Mouse (Mus musculus): Measurements from ENCODE around the gene 1300017J02Rik.

The 1300017J02Rik gene

GRCm38 (mm10) chr9:103271104-103271503 is 33.8 kb downstream of the 1300017J02Rik start:
- no peak for DNase-seq (ENCODE audit: low read depth)

GRCm38 (mm10) chr9:103265778-103266177 is 39.1 kb downstream of the 1300017J02Rik start:
- no peak for DNase-seq (ENCODE audit: low read depth)

DNA sequence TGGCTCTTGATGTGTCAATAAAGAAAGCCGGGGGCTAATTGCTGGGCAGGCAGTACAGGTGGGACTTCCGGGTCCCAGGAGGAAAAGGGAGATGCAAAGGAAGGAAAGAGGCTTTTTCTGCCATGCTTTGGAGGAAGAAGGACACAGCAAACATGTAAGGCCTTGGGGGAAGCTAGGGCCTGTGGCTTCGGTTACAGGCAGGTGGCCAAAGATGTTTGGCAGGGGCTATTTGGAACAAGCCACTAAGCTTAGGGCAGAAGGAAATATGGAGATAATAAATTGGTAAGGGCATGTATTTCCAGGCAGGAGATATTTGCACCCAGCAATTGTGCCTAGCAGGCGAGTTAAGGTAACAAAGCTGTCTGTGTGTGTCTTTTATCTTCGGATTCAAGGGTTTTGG is 52.0 kb downstream of the 1300017J02Rik start:
- DNase-seq (ENCODE audit: low read depth): no peak

GRCm38 (mm10) chr9:103248618-103249017 is 56.3 kb downstream of the 1300017J02Rik start:
- no peak for DNase-seq (ENCODE audit: low read depth)

DNA sequence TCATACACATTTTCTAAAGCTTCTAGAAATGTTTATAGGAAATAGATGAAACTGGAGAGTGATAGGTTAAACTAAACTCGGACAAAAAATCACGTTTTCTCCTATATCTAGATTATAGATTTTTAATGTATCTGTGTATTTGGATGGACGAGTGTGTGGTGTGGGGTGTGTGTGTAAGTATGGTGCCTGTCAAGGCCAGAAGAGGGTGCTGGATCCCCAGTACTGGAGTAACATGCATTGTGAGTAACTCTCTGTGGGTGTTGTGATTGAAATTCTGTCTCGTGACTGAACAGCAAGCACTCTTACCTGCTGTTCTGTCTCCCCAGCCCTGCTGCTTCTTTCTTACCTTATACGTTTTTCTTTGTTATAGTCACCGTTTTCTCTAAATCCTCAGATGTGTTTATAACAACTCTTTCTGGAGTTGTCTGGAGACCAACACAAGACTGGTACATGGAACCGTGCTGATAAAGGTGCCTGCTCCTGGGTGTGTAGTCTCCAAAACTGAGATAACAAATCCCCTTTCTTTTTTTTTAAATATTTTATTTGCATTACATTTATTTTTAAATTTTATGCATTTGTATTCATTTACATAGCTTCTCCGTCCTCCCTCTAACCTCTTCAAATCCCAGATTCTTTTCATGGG is 58.2 kb downstream of the 1300017J02Rik start:
- DNase-seq (ENCODE audit: low read depth): no peak

DNA sequence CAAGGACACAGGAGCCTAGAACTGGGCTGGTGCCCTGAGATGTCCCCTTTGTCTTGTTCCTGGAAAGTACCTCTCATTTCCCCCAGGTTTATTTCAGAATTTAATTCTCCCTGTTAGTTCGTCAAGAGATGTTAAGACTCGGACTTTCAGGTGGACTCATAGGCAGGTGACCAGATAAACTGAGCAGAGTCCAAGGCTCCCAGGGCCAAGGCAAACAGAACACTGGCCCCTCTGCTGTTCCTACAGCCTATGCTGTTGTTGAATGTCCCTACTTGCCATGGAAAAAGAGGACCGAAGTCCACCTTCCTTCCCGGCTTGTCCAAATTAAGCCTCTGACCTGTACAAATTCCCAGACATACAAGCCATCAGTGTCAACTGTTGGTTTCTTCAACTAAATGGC is 61.2 kb downstream of the 1300017J02Rik start:
- DNase-seq (ENCODE audit: low read depth): no peak

DNA sequence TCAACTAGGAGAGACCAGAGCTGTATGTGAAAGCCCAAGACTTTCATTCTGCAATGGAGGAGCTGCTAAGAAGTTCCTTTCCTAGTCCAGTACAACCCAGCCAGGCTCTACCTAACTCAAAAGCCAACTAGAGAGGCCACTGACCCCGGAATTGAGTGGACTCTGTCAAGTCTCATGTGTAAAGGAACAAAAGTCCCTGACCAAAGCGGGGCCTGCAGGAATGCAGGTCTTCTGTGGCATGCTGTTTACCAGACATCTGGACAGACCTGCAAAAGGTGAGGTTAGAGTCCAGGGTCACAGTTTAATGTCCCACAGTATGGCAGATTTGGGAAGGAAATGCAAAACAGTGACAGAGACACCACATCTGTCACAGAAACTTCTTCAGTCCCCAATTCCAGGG is 63.7 kb downstream of the 1300017J02Rik start:
- DNase-seq (ENCODE audit: low read depth): no peak

GRCm38 (mm10) chr9:103239471-103239870 is 65.4 kb downstream of the 1300017J02Rik start:
- no peak for DNase-seq (ENCODE audit: low read depth)

- no peak for DNase-seq (ENCODE audit: low read depth)
Observed at GRCm38 (mm10) chr9:103234565-103235165, 70.2 kb downstream of the 1300017J02Rik start.

DNA sequence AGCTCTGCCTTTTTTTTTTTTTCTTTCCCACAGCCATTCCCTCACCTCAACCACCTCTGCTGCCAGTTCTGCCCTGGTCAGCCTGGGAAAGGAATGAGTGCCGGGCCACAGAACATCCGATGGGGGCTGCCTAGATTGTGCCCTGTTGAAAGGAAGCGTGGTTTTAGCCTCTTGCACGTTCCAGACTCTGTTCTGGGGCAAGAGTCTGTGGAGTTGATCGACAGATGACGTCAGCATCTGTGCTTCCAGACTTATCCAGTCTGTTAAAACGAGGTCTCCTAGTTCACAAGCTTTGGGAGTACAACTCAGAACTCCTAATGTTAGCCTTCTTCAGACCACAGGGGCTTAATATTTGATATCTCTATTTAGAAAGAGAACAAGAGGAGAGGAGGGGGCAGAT is 70.8 kb downstream of the 1300017J02Rik start:
- no peak for DNase-seq (ENCODE audit: low read depth)

DNA sequence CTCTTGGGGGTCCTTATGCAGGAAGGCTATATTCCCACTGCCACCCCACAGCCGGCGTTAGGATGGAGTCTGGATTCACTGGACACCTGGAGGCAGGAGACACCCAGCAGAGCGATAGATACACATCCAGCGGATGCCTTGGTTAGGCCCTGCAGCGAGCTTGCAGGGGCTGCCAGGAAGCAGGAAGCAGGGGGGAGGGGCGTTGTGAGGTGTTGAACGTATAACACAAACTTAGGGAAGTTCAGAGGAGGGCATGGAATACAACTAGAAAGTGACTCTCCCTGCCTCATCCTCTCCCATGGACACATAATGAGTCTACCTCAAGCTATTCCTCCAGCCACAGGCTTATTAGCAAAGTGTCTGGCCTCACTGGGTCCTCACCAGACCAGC is 71.9 kb downstream of the 1300017J02Rik start:
- no peak for DNase-seq (ENCODE audit: low read depth)

DNA sequence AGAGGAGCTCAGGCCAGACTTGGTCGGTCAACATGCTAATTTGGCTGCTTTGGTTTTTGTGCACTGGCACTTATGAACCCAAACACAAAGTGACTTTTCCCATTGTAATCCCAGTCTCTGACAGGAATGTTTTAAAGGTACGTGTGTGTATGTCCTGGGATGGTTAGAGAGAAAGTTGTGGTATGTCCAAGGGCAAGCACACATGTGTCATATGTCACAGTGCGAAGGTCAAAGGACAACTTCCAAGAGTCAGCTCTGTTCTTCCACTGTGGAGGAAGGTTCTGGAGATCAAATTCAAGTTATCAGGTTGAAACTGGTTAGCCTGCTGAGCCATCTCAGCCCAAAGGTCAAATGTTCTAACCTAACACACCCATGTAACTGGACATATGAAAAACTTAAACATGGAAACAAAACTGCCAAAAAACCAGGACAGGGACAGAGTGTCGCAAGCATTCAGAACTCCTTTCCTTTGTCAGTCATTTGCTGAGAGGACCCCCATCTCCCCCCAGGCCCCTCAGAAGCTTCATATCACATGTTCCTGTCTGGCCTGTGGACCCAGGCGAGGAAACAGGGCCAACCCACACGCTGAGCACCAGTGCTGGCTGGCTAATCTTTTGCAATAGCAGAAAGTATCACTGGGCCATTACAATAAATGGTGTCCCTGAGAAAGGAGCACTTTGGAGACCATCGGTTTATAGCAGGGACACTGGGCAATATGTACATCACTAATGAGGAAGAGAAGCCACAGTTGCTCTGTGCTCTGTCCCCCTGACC is 72.5 kb downstream of the 1300017J02Rik start:
- no peak for DNase-seq (ENCODE audit: low read depth)

GRCm38 (mm10) chr9:103230151-103230951 is 74.5 kb downstream of the 1300017J02Rik start, which contains the start of the genes Gm20425 and Trf:
Gm20425 (minus strand) TSS chr9:103230307.
Trf (minus strand) TSS chr9:103230444.
- peak; percentile 28 for DNase-seq (ENCODE audit: low read depth)

- no peak for DNase-seq (ENCODE audit: low read depth)
Observed at GRCm38 (mm10) chr9:103229037-103229867, 75.6 kb downstream of the 1300017J02Rik start.

DNA sequence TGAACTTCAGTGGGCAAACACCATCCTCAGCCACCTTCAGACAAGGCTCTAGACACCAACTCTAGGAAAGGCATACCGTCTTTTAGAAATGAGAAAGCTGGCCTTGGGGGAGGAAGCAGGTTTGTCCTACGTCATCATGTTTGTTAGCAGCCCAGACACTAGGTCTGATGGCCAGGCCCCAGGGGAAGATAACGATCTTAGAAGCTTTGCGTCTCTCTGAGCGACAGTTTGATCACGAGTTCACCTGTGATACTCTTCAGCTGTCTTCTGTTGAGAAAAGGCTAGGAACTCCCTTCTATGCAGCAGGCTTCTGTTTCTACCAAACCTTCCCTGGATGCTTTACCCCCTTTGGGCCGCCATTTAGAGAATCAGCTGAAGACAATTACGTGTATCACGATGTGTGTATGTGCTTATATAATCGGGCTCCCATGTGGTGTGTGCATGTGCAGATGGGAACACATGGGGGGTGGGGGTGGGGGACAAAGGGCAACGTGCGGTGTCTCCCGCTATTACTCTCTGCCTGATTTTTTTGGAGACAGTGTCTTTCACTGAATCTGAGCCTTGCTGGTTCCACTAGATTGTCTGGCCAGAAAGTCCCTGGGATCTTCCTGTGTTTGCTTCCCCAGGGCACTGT is 76.4 kb downstream of the 1300017J02Rik start:
- no peak for DNase-seq (ENCODE audit: low read depth)

- DNase-seq (ENCODE audit: low read depth): no peak
Observed at GRCm38 (mm10) chr9:103227760-103228159, 77.1 kb downstream of the 1300017J02Rik start.

GRCm38 (mm10) chr9:103226806-103227205 is 78.1 kb downstream of the 1300017J02Rik start:
- no peak for DNase-seq (ENCODE audit: low read depth)

GRCm38 (mm10) chr9:103225464-103225863 is 79.4 kb downstream of the 1300017J02Rik start:
- DNase-seq (ENCODE audit: low read depth): no peak

GRCm38 (mm10) chr9:103224721-103225120 is 80.2 kb downstream of the 1300017J02Rik start:
- no peak for DNase-seq (ENCODE audit: low read depth)

- no peak for DNase-seq (ENCODE audit: low read depth)
Observed at GRCm38 (mm10) chr9:103214281-103214680, 90.6 kb downstream of the 1300017J02Rik start.

GRCm38 (mm10) chr9:103213631-103214030 is 91.3 kb downstream of the 1300017J02Rik start:
- no peak for DNase-seq (ENCODE audit: low read depth)

Measured in c-Kit-positive CD71-negative TER-119-negative erythroid progenitor cells, embryonic 14.5 days (primary cell).